Mouse (Mus musculus): ENCODE results near the gene Nadk. TPM values are rescaled to one million over a fixed set of nuclear protein-coding genes. Genes with fewer than 3 reads are reported as not detected.

Nadk gene
- total RNA-seq, 1 experiment: 88.5 TPM

- TF ChIP-seq HCFC1 (IDR thresholded peaks at IDR 0.05; ENCODE audit: borderline replicate concordance, insufficient read depth, low read length) (no peak), ZC3H11A (IDR thresholded peaks at IDR 0.05; ENCODE audit: borderline replicate concordance, low read depth, low read length) (no peak), CHD2 (IDR thresholded peaks at IDR 0.05; ENCODE audit: low read depth, low read length) (no peak), ZNF384 (IDR thresholded peaks at IDR 0.05; ENCODE audit: low read depth, low read length) (no peak), MAFK (IDR thresholded peaks at IDR 0.05; ENCODE audit: insufficient read depth, low read depth, low read length) (no peak)
- no peaks in the 10 kb centered on the region for H3K9me3 ChIP-seq (ENCODE audit: control insufficient read depth, insufficient read depth, low read depth, low read length)
- H3K4me3 ChIP-seq (ENCODE audit: insufficient read depth in 1 of 2, low read depth in 1 of 2, low read length in 2 of 2, poor library complexity in 1 of 2, severe bottlenecking in 1 of 2): no peak overlapping the region
- no peak overlapping the region for H3K9ac ChIP-seq (ENCODE audit: insufficient read depth, low read depth, low read length, poor library complexity, severe bottlenecking)
- no peaks in the 10 kb centered on the region for H3K4me1 ChIP-seq (ENCODE audit: control insufficient read depth in 2 of 2, insufficient read depth in 2 of 2, low read length in 2 of 2, poor library complexity in 1 of 2)
- H3K36me3 ChIP-seq (ENCODE audit: control insufficient read depth, insufficient read depth, low read length, poor library complexity, severe bottlenecking): peaks cover 38% of the 10 kb centered on the region
- no peak for DNase-seq (ENCODE audit: low read depth, low spot score)
- in situ Hi-C loops (cut with MboI; ENCODE audit: low sequenced_read_pairs in 2 of 2, unreplicated experiment in 2 of 2): no loop called here
- H3K27ac ChIP-seq (ENCODE audit: insufficient read depth, low read depth, low read length, poor library complexity, severe bottlenecking): no peak overlapping the region
Observed at GRCm38 (mm10) chr4:155582279-155582905, 20.2 kb downstream of the Nadk start.

GRCm38 (mm10) chr4:155589356-155589755 is 27.2 kb downstream of the Nadk start:
- Histone ChIP-seq H3K4me1 (ENCODE audit: control insufficient read depth in 2 of 2, insufficient read depth in 2 of 2, low read length in 2 of 2, poor library complexity in 1 of 2) (no peaks in the 10 kb centered on the region), H3K9ac (ENCODE audit: insufficient read depth, low read depth, low read length, poor library complexity, severe bottlenecking) (no peak overlapping the region), H3K36me3 (ENCODE audit: control insufficient read depth, insufficient read depth, low read length, poor library complexity, severe bottlenecking) (peaks cover 40% of the 10 kb centered on the region), H3K27ac (ENCODE audit: insufficient read depth, low read depth, low read length, poor library complexity, severe bottlenecking) (no peak overlapping the region), H3K4me3 (ENCODE audit: insufficient read depth in 1 of 2, low read depth in 1 of 2, low read length in 2 of 2, poor library complexity in 1 of 2, severe bottlenecking in 1 of 2) (no peak overlapping the region), H3K9me3 (ENCODE audit: control insufficient read depth, insufficient read depth, low read depth, low read length) (no peaks in the 10 kb centered on the region)
- TF ChIP-seq HCFC1 (IDR thresholded peaks at IDR 0.05; ENCODE audit: borderline replicate concordance, insufficient read depth, low read length) (no peak), CHD2 (IDR thresholded peaks at IDR 0.05; ENCODE audit: low read depth, low read length) (no peak), ZNF384 (IDR thresholded peaks at IDR 0.05; ENCODE audit: low read depth, low read length) (no peak), ZC3H11A (IDR thresholded peaks at IDR 0.05; ENCODE audit: borderline replicate concordance, low read depth, low read length) (no peak), MAFK (IDR thresholded peaks at IDR 0.05; ENCODE audit: insufficient read depth, low read depth, low read length) (no peak)
- no peak for DNase-seq (ENCODE audit: low read depth, low spot score)
- in situ Hi-C loops (cut with MboI; ENCODE audit: low sequenced_read_pairs in 2 of 2, unreplicated experiment in 2 of 2): no loop called here

- H3K36me3 ChIP-seq (ENCODE audit: control insufficient read depth, insufficient read depth, low read length, poor library complexity, severe bottlenecking): peaks cover 30% of the 10 kb centered on the region
- in situ Hi-C loops (cut with MboI; ENCODE audit: low sequenced_read_pairs in 2 of 2, unreplicated experiment in 2 of 2): no loop called here
Observed at GRCm38 (mm10) chr4:155591012-155591719, 29.0 kb downstream of the Nadk start.

GRCm38 (mm10) chr4:155593780-155594179 is 31.6 kb downstream of the Nadk start:
- in situ Hi-C loops (cut with MboI; ENCODE audit: low sequenced_read_pairs in 2 of 2, unreplicated experiment in 2 of 2): no loop called here
- Histone ChIP-seq H3K36me3 (ENCODE audit: control insufficient read depth, insufficient read depth, low read length, poor library complexity, severe bottlenecking) (peaks cover 12% of the 10 kb centered on the region), H3K27ac (ENCODE audit: insufficient read depth, low read depth, low read length, poor library complexity, severe bottlenecking) (no peak overlapping the region), H3K4me3 (ENCODE audit: insufficient read depth in 1 of 2, low read depth in 1 of 2, low read length in 2 of 2, poor library complexity in 1 of 2, severe bottlenecking in 1 of 2) (no peak overlapping the region), H3K4me1 (ENCODE audit: control insufficient read depth in 2 of 2, insufficient read depth in 2 of 2, low read length in 2 of 2, poor library complexity in 1 of 2) (peaks cover 0 to 4% of the 10 kb centered on the region in 2 experiments; a peak in 1 of 4 replicates), H3K9me3 (ENCODE audit: control insufficient read depth, insufficient read depth, low read depth, low read length) (no peaks in the 10 kb centered on the region), H3K9ac (ENCODE audit: insufficient read depth, low read depth, low read length, poor library complexity, severe bottlenecking) (no peak overlapping the region)
- DNase-seq (ENCODE audit: low read depth, low spot score): no peak
- TF ChIP-seq ZNF384 (IDR thresholded peaks at IDR 0.05; ENCODE audit: low read depth, low read length): no peak
- TF ChIP-seq CHD2 (IDR thresholded peaks at IDR 0.05; ENCODE audit: low read depth, low read length): no peak
- TF ChIP-seq MAFK (IDR thresholded peaks at IDR 0.05; ENCODE audit: insufficient read depth, low read depth, low read length): no peak

More at GRCm38 (mm10) chr4:155591012-155591719, 29.0 kb downstream of the Nadk start:
- Histone ChIP-seq H3K4me1 (ENCODE audit: control insufficient read depth in 2 of 2, insufficient read depth in 2 of 2, low read length in 2 of 2, poor library complexity in 1 of 2) (no peaks in the 10 kb centered on the region), H3K9me3 (ENCODE audit: control insufficient read depth, insufficient read depth, low read depth, low read length) (no peaks in the 10 kb centered on the region), H3K4me3 (ENCODE audit: insufficient read depth in 1 of 2, low read depth in 1 of 2, low read length in 2 of 2, poor library complexity in 1 of 2, severe bottlenecking in 1 of 2) (no peak overlapping the region), H3K9ac (ENCODE audit: insufficient read depth, low read depth, low read length, poor library complexity, severe bottlenecking) (no peak overlapping the region), H3K27ac (ENCODE audit: insufficient read depth, low read depth, low read length, poor library complexity, severe bottlenecking) (no peak overlapping the region)
- TF ChIP-seq ZC3H11A (IDR thresholded peaks at IDR 0.05; ENCODE audit: borderline replicate concordance, low read depth, low read length) (no peak), CHD2 (IDR thresholded peaks at IDR 0.05; ENCODE audit: low read depth, low read length) (no peak), HCFC1 (IDR thresholded peaks at IDR 0.05; ENCODE audit: borderline replicate concordance, insufficient read depth, low read length) (no peak), MAFK (IDR thresholded peaks at IDR 0.05; ENCODE audit: insufficient read depth, low read depth, low read length) (no peak), ZNF384 (IDR thresholded peaks at IDR 0.05; ENCODE audit: low read depth, low read length) (no peak)
- DNase-seq (ENCODE audit: low read depth, low spot score): no peak
